Mouse (Mus musculus) heart, adult 18-20 months (tissue): ENCODE results near the gene Dus4l. TPM values are rescaled to one million over a fixed set of nuclear protein-coding genes. Genes with fewer than 3 reads are reported as not detected.

Source experiments
- DNase-seq, 2 experiments: peaks; one replicate each; pipeline ENCODE4 v3.0.0; 2021 to 2022; ENCODE audit warnings: mixed read lengths in 1 of 2
- total RNA-seq, 2 experiments: library from RNA; stranded (reverse); gene quantifications; 2 replicates each; pipeline ENCODE4 v1.2.3; 2021

The Dus4l gene
- total RNA-seq, 2 experiments from 2014 or later = 5.9 to 8.0 TPM

DNA sequence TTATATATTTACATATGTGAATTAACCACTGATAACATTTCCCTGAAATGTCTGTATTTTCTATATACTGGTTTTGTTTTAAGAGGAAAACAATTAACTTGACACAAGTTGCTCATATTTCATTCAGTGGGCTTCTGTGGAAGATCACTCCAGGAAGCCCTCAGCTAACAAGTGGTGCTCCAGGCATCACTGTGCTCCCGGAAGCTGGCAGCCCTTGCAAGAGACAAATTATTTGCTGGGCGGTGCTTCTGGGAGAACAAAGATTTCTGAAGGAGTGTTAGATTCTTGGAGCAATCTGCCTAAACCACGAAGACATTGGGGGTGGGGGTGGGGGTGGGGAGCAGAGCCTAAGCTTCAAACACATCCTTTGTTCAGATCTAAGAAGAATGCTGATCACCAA is 62.6 kb downstream of the Dus4l start:
- DNase-seq = no peak

Other genes with a start within 250 kb of the Dus4l start
- 10 to 100 TPM in 1 of 2 experiments, 1 to 10 TPM in 1; 9.1 to 10.1 TPM for gene Cbll1, start 155.2 kb downstream of the Dus4l start, total RNA-seq
- gene Slc26a4, start 94.9 kb downstream of the Dus4l start, total RNA-seq = not detected
- gene Bcap29, start 20.2 kb downstream of the Dus4l start, total RNA-seq = 10 to 100 TPM; 32.2 to 39.2 TPM
- gene Cog5, start within 50 bp of the Dus4l start, total RNA-seq = 10 to 100 TPM; 54.5 to 60.3 TPM
- gene Gpr22, start 59.1 kb upstream of the Dus4l start, total RNA-seq = 10 to 100 TPM; 16.6 to 20.0 TPM